Comparison of ENCODE assay signal across 24 mouse cellular contexts in genomic region chr10:95261279-95261678, GRCm38 (mm10).
DNase-seq lines count a peak whose midpoint lies in the region; ATAC-seq lines count a peak whose summit lies in the region.
"Had no signal": no experiment of that assay in that cellular context is flagged by ENCODE, and none has a peak within 500 bp of the region (broad histone marks: within the 10 kb centered on the region; RNA-seq: fewer than 3 reads in every experiment).

No protein-coding gene starts in this region.

- no peak overlapping the region for H3K4me2 ChIP-seq in lung, embryonic 16.5 days (ENCODE audit: low read depth, low read length)
- no peak overlapping the region for H3K4me2 ChIP-seq in intestine, embryonic 15.5 days (replicated peaks)
- H3K4me2 ChIP-seq: limb, embryonic 12.5 days; liver, embryonic 12.5 days; midbrain, embryonic 11.5 days had no signal

- no peak overlapping the region for H3K4me3 ChIP-seq in lung, embryonic 16.5 days (ENCODE audit: low read length)
- H3K4me3 ChIP-seq in intestine, embryonic 15.5 days (replicated peaks): no peak overlapping the region
- H3K4me3 ChIP-seq: forebrain, embryonic 10.5 days; heart, embryonic 10.5 days; hindbrain, embryonic 10.5 days; limb, embryonic 12.5 days; liver, embryonic 12.5 days had no signal

- H3K36me3 ChIP-seq in lung, embryonic 16.5 days (ENCODE audit: control insufficient read depth, insufficient read depth, low read length): no peaks in the 10 kb centered on the region
- no peaks in the 10 kb centered on the region for H3K36me3 ChIP-seq in intestine, embryonic 15.5 days
- H3K36me3 ChIP-seq: forebrain, embryonic 10.5 days; heart, embryonic 10.5 days; hindbrain, embryonic 10.5 days; limb, embryonic 12.5 days; liver, embryonic 12.5 days had no signal

- WGBS in lung, embryonic 16.5 days: 37% methylated on average over 2 of the region's 2 CpGs
- 43% methylated on average over 2 of the region's 2 CpGs for WGBS in intestine, embryonic 15.5 days

- H3K9ac ChIP-seq in lung, embryonic 16.5 days (ENCODE audit: low read length): no peak overlapping the region
- no peak overlapping the region for H3K9ac ChIP-seq in intestine, embryonic 15.5 days
- H3K9ac ChIP-seq: limb, embryonic 12.5 days; liver, embryonic 12.5 days had no signal

- H3K9me3 ChIP-seq in lung, embryonic 16.5 days (ENCODE audit: control insufficient read depth, low read length): no peaks in the 10 kb centered on the region
- H3K9me3 ChIP-seq in intestine, embryonic 15.5 days: no peaks in the 10 kb centered on the region
- H3K9me3 ChIP-seq: forebrain, embryonic 10.5 days; heart, embryonic 10.5 days; hindbrain, embryonic 10.5 days; limb, embryonic 12.5 days; liver, embryonic 12.5 days had no signal

- H3K27ac ChIP-seq in lung, embryonic 16.5 days (ENCODE audit: low read length): no peak overlapping the region
- no peak overlapping the region for H3K27ac ChIP-seq in intestine, embryonic 15.5 days
- H3K27ac ChIP-seq: forebrain, embryonic 10.5 days; heart, embryonic 10.5 days; hindbrain, embryonic 10.5 days; limb, embryonic 12.5 days; liver, embryonic 12.5 days had no signal

- no peak for DNase-seq in lung, postnatal 36 days
- peak; percentile 67 for DNase-seq in adipocyte (ENCODE audit: low spot score)
- DNase-seq in adrenal gland, postnatal 10 days: no peak
- DNase-seq in spleen, postnatal 36 days (ENCODE audit: low spot score in 2 of 2): no peak
- DNase-seq: adrenal gland, postnatal 36 days; cerebellum, adult 11 months; cerebellum, postnatal 10 days; gastrocnemius, postnatal 25 days; kidney, adult 18-20 months; kidney, postnatal 4 days; lung, adult 2 months; right cerebral cortex, postnatal 14 days; thymus, postnatal 25 days had no signal

- H3K27me3 ChIP-seq in lung, embryonic 16.5 days (ENCODE audit: control insufficient read depth, insufficient read depth, low read depth, low read length): no peaks in the 10 kb centered on the region
- H3K27me3 ChIP-seq in intestine, embryonic 15.5 days (replicated peaks): no peaks in the 10 kb centered on the region

- peaks cover 18% of the 10 kb centered on the region for H3K4me1 ChIP-seq in lung, embryonic 16.5 days (replicated peaks; ENCODE audit: control insufficient read depth, insufficient read depth, low read length)
- peaks cover 17% of the 10 kb centered on the region; the same call in 1 of the 2 replicates for H3K4me1 ChIP-seq in intestine, embryonic 15.5 days (replicated peaks)

- 0 out of 2 replicates have a peak, but pooled peaks have one; percentile 53 for ATAC-seq in lung, embryonic 16.5 days (ENCODE audit: low read depth)
- peak; percentile 48 for ATAC-seq in CD4-positive, CD25-positive, alpha-beta regulatory T cell, adult 4 months
- ATAC-seq in intestine, embryonic 15.5 days: no peak
- ATAC-seq: forebrain, embryonic 16.5 days; hindbrain, embryonic 16.5 days; liver, embryonic 12.5 days had no signal
